Mouse (Mus musculus) layer of hippocampus, adult 9-11 months (tissue): ENCODE data around the gene Sh3pxd2a.

Source experiments
- DNase-seq: peaks from one replicate; pipeline ENCODE4 v3.0.0; 2022

Sh3pxd2a gene

GRCm38 (mm10) chr19:47489233-47489632, 25.0 kb upstream of the Sh3pxd2a start:
- DNase-seq: no peak

DNA sequence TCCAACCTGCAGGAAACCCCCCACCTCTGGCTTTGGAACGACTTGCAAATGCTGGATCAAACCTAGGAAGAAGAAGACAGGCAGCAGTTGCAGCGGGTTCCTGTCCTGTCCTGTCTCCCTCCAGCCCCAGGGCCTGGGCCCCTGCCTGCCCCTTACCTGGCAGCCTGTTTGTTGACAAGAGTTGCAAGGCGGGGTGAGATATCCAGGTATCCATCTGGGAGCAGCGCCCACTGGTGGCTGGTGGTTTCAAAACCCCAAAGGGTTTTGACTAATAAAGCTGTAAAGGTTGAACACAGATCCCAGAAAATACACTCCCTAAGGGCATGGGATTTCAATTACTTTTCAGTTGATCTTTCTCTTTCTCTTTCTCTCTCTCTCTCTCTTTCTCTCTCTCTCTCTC, 24.0 kb upstream of the Sh3pxd2a start:
- no peak for DNase-seq

DNA sequence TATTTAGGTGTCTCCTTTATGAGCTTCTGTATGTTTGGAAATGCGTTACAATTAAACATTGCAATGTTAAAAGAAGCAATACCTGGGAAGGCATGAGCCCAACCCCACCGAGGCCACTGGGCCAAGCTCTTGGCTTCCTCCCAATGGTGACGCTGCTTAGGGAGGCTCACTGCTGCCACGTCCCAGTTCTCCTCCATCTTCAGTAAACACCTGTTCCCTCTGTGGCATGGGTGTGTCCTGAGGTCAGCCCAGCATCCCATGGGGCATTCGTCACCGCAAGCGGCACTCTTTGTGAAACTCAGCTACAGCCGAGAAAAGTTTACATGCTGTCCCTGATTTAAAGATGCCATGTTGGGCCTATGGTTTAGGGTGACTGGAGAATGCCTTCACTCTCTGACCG, 23.4 kb upstream of the Sh3pxd2a start:
- DNase-seq: no peak

DNA sequence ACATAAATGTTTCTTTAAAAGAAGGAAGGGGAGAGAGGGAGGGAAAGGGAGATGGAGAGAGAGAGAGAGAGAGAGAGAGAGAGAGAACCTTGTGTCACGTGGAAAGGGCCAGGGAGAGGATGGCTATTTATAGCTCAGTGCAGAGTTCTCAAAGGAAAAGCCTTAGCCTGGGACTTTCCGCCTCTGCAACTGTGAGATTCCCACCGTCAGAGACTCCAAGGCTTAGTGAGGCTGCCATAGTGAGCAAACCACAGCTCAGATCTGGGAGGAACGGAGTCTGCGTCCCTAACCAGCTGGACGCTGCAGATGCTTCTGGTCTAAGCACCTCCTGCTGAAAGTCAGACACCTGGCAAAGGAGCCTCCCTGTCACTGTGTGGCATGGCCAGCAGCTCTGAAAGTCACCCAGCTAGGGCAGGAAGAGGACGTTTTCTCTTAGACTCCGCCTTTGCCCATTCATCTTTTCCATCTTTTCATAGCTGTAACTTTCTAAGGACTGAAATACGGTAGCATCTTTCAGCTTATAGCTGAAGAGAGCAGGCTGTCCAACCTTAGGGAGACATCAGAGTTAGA, 21.9 kb upstream of the Sh3pxd2a start:
- DNase-seq: no peak

DNA sequence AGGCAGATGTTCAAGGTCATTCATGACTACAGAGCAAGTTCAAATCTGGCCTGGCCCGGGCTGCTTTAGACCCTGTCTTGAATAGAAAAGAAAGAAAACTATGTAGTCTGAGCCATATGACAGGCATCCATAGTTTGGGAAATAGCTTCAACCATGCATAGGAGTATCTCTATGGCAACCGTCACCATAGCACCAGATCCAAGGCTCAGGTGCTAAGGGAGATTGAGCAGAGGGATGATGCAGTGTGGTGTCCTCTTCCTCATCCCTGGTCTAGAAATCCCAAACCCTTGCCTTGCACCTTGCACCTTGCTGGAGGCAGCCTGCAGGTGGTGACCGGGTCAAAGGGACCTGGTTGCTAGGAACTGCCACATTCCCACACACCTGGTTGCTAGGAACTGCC, 19.9 kb upstream of the Sh3pxd2a start:
- DNase-seq: peak; percentile 47

DNA sequence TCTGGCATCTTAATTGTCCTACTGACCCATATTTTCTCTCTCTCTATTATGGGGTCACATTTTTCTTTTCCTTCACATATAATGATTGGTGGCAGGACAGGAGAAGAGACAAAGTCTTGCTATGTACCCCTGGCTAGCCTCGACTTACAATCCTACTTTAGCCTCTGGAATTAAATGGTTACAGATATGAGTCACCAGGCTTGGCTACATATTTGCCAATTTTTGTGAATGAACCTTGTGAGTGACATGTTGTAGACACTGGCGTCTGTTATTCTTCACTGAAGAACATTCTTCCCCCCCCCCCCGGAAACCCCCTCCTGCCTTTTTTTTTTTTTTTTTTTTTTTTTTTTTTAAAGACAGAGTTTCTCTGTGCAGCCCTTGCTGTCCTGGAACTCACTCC, 19.1 kb upstream of the Sh3pxd2a start:
- no peak for DNase-seq

- no peak for DNase-seq
Measured at GRCm38 (mm10) chr19:47473453-47473852, 9.3 kb upstream of the Sh3pxd2a start.

DNA sequence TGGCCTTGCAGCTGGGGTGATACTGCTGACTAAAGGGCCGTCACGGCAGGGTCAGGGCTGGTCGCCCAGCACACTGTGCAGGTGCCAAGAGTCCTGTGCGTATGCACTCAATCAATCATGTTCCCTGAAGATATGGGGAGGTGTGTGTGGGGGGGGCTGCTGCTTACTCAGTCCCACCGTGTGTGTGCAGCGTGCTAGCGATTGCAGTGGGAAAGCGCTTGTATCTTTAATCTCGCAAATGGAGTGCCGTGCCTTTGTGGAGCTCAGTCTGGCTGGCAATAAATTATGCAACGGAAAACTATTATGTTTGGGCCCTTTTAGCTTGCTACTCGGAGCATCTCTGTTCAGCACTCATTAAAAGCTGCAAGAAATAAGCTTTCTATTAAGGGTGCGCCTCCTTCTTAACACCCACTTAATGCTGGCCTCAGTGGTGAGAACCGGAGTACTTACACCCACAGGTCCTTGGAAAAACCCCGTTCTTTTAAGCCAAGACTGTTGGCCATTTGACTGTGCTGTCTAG, 8.7 kb upstream of the Sh3pxd2a start:
- DNase-seq: no peak

GRCm38 (mm10) chr19:47471808-47472207, 7.6 kb upstream of the Sh3pxd2a start:
- DNase-seq: no peak

- no peak for DNase-seq
Measured at GRCm38 (mm10) chr19:47468750-47469149, 4.5 kb upstream of the Sh3pxd2a start.

DNA sequence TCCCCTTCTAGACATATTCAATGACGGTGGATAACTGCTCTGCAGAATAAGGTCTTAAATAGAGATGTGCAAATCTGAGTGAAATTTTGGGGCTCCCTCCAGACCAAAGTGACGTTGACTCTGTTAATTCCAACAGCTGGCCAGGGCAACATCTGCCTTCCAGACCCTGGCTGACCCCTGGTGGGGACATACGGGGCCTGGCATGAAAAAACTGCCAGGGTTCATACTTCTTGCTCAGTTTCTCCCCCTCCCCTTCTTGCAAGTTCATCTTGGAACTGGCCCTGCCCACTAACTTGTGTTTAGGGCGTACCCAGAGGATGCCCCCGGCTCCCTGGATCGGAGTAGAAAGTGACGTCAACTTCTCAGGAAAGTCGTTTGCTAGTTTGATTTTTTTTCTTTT, 2.6 kb upstream of the Sh3pxd2a start:
- no peak for DNase-seq

DNA sequence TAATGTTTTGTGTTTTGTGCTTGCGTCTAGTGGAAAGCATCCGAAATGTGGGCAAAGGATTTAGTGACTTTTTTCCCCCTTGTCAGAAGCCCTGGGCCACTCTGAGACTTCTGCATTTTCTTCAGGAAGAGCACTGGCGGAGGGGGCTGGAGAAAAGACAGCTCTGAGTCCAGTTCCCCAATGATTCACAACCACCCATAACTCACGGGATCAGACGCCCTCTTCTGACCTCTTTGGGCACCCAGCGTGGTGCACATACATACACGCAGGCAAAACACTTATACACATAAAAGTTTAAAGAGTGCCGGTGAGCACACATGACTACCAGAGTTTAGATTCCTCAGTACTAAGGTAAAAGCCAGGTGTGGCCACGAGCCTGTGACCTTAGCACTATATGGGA, 1.3 kb upstream of the Sh3pxd2a start:
- DNase-seq: no peak

DNA sequence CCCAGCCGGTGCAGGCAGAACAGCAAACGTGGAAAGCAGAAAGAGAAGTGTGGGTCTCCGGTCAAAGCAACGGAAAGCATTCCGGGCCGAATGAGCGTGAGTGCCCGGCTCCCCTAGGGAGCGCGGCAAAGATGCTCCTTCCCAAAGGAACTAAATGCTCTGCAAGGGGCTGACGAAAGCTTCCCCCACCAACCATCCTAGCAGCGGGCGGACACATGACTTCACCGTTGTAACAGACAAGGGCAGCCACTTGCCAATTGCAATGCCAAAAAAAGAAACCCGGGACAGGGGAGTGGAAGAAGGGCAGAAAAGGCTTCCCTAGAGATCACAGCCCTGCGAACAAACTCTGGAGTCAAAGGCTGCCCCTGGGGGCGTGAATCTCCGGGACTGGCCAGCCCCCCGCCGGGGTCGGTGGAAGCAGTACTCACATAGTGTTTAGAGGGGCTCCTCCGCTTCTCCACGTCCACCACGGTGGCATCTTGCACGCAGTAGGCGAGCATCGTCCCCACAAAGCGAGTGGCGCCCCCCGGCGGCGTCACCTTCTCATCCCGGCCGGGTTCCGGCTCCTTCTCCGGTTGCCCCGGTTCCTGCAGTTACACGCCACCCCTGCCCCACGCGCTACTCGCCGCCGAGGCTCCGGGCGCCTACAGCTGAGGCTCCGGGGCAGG, 431 bp downstream of the Sh3pxd2a start:
- peak; percentile 46 for DNase-seq

- no peak for DNase-seq
Measured at GRCm38 (mm10) chr19:47463206-47463605, 995 bp downstream of the Sh3pxd2a start.

GRCm38 (mm10) chr19:47462725-47463124, 1.5 kb downstream of the Sh3pxd2a start:
- no peak for DNase-seq

DNA sequence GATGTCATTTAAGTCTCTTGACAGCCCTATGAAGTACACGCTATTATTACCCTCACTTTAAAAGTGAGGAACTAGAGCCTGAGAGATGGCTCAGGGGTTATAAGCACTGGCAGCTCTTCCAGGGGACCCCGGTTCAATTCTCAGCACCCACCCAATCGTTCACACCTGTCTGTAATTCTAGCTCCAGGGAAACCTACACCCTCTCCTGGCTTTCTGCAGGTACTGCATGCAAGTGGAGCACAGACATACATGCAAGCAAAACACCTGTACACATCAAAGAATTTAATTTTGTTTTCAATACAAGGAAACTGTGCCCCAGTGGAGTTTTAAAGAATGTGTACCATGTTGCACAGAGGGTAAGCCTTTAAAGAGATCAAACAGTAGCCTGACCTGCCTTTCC, 2.4 kb downstream of the Sh3pxd2a start:
- DNase-seq: no peak

GRCm38 (mm10) chr19:47461386-47461785, 2.8 kb downstream of the Sh3pxd2a start:
- DNase-seq: no peak

- DNase-seq: no peak
Measured at GRCm38 (mm10) chr19:47460120-47460960, 3.9 kb downstream of the Sh3pxd2a start.

DNA sequence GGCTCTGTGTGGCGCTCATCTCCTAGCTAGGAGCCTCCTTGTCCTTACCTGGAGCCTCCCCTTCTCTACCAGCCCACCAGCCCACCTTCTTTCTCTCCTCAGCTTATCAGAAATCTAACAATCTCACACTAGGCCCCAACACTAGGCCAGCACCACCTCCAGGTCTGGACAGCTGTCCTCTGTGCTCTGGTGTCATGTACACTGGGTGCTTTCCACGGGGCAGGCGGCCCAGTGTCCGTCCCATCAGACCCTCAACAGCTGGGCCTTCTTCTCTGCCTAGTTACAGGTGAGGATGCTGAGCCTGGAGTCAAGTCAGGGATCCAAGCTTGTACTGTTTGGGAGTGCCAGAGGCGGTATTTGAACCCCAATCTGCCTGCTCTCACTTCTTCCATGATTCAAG, 5.0 kb downstream of the Sh3pxd2a start:
- no peak for DNase-seq

GRCm38 (mm10) chr19:47458504-47459161, 5.6 kb downstream of the Sh3pxd2a start:
- no peak for DNase-seq

DNA sequence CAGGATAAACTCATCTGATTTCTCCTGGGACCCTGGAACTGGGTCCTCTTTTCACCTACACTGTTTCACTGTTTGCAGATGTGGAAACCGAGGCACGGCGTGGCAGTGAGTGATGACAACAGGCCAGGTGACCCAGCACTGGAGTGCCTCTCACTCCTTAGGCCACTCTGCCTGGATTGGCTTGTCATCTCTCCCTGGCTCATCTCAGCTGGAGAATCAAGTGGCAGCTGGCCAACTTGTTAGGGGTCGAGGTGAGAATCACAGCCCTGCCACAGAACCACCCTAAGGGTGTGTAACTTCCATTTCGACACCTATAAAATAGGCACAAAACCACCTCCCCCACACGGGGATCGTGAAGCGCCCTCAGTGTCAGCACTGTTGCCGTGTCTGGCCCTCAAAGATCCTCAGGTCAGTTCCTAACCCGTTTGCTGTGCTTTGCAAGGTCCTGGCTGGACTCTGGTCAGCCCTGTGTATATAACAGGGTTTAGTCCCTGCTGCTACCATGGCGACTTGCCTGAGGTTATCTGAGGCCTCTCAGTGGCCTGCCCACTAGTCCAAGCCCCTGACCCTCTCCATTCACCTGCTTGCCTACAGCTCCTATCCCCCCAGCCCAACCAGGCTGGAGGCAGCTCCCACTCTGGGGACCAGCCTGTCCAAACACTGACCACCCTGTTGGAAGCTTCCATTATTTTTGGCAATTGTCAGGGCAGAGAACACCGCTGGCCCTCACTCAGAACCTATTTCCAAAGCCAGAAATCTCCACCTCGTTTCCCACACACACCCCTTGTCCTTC, 6.3 kb downstream of the Sh3pxd2a start:
- no peak for DNase-seq

DNA sequence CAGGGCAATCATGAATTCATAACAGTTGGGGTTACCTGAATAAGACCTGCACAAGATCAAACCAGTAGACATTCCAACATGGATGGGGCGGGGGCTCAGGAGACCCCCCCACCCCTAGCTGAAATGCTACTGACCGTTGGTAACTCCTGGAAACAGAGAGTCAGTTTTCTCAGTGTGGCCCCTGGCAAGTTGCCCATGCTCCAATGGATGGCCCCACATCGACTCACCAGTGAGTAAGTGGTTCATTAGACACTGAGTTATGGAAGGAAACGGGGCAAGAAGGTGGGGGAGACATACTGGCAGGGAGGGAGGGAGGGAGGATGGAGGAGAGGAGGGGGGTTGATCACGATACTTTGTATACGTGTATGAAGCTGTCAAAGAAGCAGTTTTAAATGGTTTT, 8.2 kb downstream of the Sh3pxd2a start:
- DNase-seq: no peak
